Mouse (Mus musculus) testis, postnatal 14 days (tissue): ENCODE results near the gene C2cd2.

Source experiments
- DNase-seq: peaks from one replicate; pipeline ENCODE4 v3.0.0; 2021; ENCODE audit warnings: low spot score

Gene C2cd2

GRCm38 (mm10) chr16:97808881-97809280 lies 153.5 kb downstream of the C2cd2 start:
- DNase-seq = no peak

- no peak for DNase-seq
Measured at GRCm38 (mm10) chr16:97805646-97806045, 156.8 kb downstream of the C2cd2 start.
